Mouse (Mus musculus): ENCODE measurements at regions not wholly inside any gene's neighbourhood (a gene's known extent, or its start where the extent isn't known, plus 50 kb on each side); places are given as distances from the start of the nearest gene placed in this dataset.

- H3K79me2 ChIP-seq (replicated peaks; ENCODE audit: control insufficient read depth, extremely low read depth, insufficient read depth, poor library complexity, severe bottlenecking), result no peaks in the 10 kb centered on the region
- dilution Hi-C loops (cut with MboI; ENCODE audit: extremely low pct_ligation_motif_present, extremely low pct_unique_long_range_greater_than_20kb, low sequenced_read_pairs) (no loop called here), in situ Hi-C loops (cut with MboI; ENCODE audit: low pct_ligation_motif_present, low pct_unique_long_range_greater_than_20kb, low sequenced_read_pairs) (no loop called here)
- TF ChIP-seq POLR2A (IDR thresholded peaks at IDR 0.05; ENCODE audit: low read depth, low read length) (no peak), MXI1 (IDR thresholded peaks at IDR 0.05; ENCODE audit: low read depth, low read length) (no peak), CHD2 (IDR thresholded peaks at IDR 0.05; ENCODE audit: low read length) (no peak), MAZ (IDR thresholded peaks at IDR 0.05; ENCODE audit: low read depth, low read length) (no peak), ZNF384 (IDR thresholded peaks at IDR 0.05; ENCODE audit: low read depth, low read length) (no peak), JUN (IDR thresholded peaks at IDR 0.05; ENCODE audit: insufficient read depth, low read depth, low read length) (no peak), ZMIZ1 (IDR thresholded peaks at IDR 0.05; ENCODE audit: low read depth, low read length) (no peak), TCF12 (IDR thresholded peaks at IDR 0.05; ENCODE audit: low read depth, low read length) (no peak), BHLHE40 (IDR thresholded peaks at IDR 0.05; ENCODE audit: low read depth, low read length) (no peak), ETS1 (conservative IDR thresholded peaks at IDR 0.05; ENCODE audit: low read depth, low read length) (no peak), SMC3 (IDR thresholded peaks at IDR 0.05; ENCODE audit: low read depth, low read length) (no peak), CHD1 (IDR thresholded peaks at IDR 0.05; ENCODE audit: low read depth, low read length) (no peak), CTCF (conservative IDR thresholded peaks at IDR 0.05 in 1 of 2, IDR thresholded peaks at IDR 0.05 in 1 of 2; ENCODE audit: low read depth in 2 of 2, low read length in 2 of 2) (no peak), NELFE (IDR thresholded peaks at IDR 0.05; ENCODE audit: low read depth, low read length) (no peak), ELF1 (IDR thresholded peaks at IDR 0.05; ENCODE audit: low read depth, low read length) (no peak), RCOR1 (conservative IDR thresholded peaks at IDR 0.05; ENCODE audit: low read depth, low read length) (no peak), MAX (IDR thresholded peaks at IDR 0.05; ENCODE audit: low read length) (no peak), IRF4 (IDR thresholded peaks at IDR 0.05; ENCODE audit: low read depth, low read length) (no peak)
- no peak overlapping the region for H3K4me2 ChIP-seq (ENCODE audit: insufficient read depth, low read depth, poor library complexity, severe bottlenecking)
- H3K9me3 ChIP-seq (replicated peaks; ENCODE audit: low read length), result no peaks in the 10 kb centered on the region
- H3K27me3 ChIP-seq (replicated peaks), result no peaks in the 10 kb centered on the region
- H3K9ac ChIP-seq (ENCODE audit: insufficient read depth, low read depth), result no peak overlapping the region
- no peak overlapping the region for H3K27ac ChIP-seq (ENCODE audit: insufficient read depth, low read depth)
- no peak for DNase-seq (ENCODE audit: extremely low read depth)
- no peaks in the 10 kb centered on the region for H3K36me3 ChIP-seq (replicated peaks in 1 of 2; ENCODE audit: control insufficient read depth in 1 of 2, insufficient read depth in 1 of 2, low read length in 1 of 2)
- H3K4me3 ChIP-seq (replicated peaks in 1 of 3; ENCODE audit: low read depth in 2 of 3, low read length in 2 of 3, poor library complexity in 1 of 3), result no peak overlapping the region
- no peaks in the 10 kb centered on the region for H3K4me1 ChIP-seq (ENCODE audit: control insufficient read depth in 1 of 2, insufficient read depth in 2 of 2)
Observed at GRCm38 (mm10) chr4:7666935-7667594, 571.8 kb downstream of the Car8 start.

- H3K4me2 ChIP-seq (ENCODE audit: insufficient read depth, low read depth, poor library complexity, severe bottlenecking), result no peak overlapping the region
- dilution Hi-C loops (cut with MboI; ENCODE audit: extremely low pct_ligation_motif_present, extremely low pct_unique_long_range_greater_than_20kb, low sequenced_read_pairs) (no loop called here), in situ Hi-C loops (cut with MboI; ENCODE audit: low pct_ligation_motif_present, low pct_unique_long_range_greater_than_20kb, low sequenced_read_pairs) (no loop called here)
Observed at GRCm38 (mm10) chr4:7642878-7643590, 595.8 kb downstream of the Car8 start.

More at GRCm38 (mm10) chr4:7642878-7643590, 595.8 kb downstream of the Car8 start:
- H3K36me3 ChIP-seq (replicated peaks in 1 of 2; ENCODE audit: control insufficient read depth in 1 of 2, insufficient read depth in 1 of 2, low read length in 1 of 2), result no peaks in the 10 kb centered on the region
- H3K27me3 ChIP-seq (replicated peaks), result no peaks in the 10 kb centered on the region
- no peaks in the 10 kb centered on the region for H3K9me3 ChIP-seq (replicated peaks; ENCODE audit: low read length)
- no peak overlapping the region for H3K4me3 ChIP-seq (replicated peaks in 1 of 3; ENCODE audit: low read depth in 2 of 3, low read length in 2 of 3, poor library complexity in 1 of 3)
- H3K79me2 ChIP-seq (replicated peaks; ENCODE audit: control insufficient read depth, extremely low read depth, insufficient read depth, poor library complexity, severe bottlenecking), result no peaks in the 10 kb centered on the region
- no peak for DNase-seq (ENCODE audit: extremely low read depth)
- H3K4me1 ChIP-seq (ENCODE audit: control insufficient read depth in 1 of 2, insufficient read depth in 2 of 2), result no peaks in the 10 kb centered on the region
- no peak overlapping the region for H3K9ac ChIP-seq (ENCODE audit: insufficient read depth, low read depth)
- TF ChIP-seq MAZ (IDR thresholded peaks at IDR 0.05; ENCODE audit: low read depth, low read length), result no peak
- H3K27ac ChIP-seq (ENCODE audit: insufficient read depth, low read depth), result no peak overlapping the region

Data from CH12.LX (cell line).